Mouse (Mus musculus) hindbrain, embryonic 16.5 days (tissue): ENCODE data around the gene Ttll3. TPM values are rescaled to one million over a fixed set of nuclear protein-coding genes. Genes with fewer than 3 reads are reported as not detected.

Experiments used
- ATAC-seq: fragments of 200-750 bp; cut with Nextera tagmentation; 2 replicates; pipeline ENCODE4 v1.8.0; 2017; ENCODE audit warnings: moderate TSS enrichment, moderate library complexity
- H3K27ac ChIP-seq: fragments of 300-500 bp; sonication (generic); 2 replicates; pipeline ENCODE4 v1.5.1; 2014; ENCODE audit warnings: low read depth, mild to moderate bottlenecking, control low read depth, low read length, moderate library complexity
- H3K27me3 ChIP-seq: fragments of 300-500 bp; sonication (generic); replicated peaks from 2 replicates; pipeline ENCODE4 v1.6.1; 2014; ENCODE audit warnings: low read length; ENCODE audit not compliant: control insufficient read depth, insufficient read depth
- H3K36me3 ChIP-seq: fragments of 300-500 bp; sonication (generic); 2 replicates; pipeline ENCODE4 v1.6.1; 2014; ENCODE audit warnings: mild to moderate bottlenecking, low read length, moderate library complexity, mixed read lengths; ENCODE audit not compliant: control insufficient read depth, insufficient read depth
- H3K4me1 ChIP-seq: fragments of 300-500 bp; sonication (generic); 2 replicates; pipeline ENCODE4 v1.6.1; 2014; ENCODE audit warnings: low read depth, low read length; ENCODE audit not compliant: control insufficient read depth, insufficient read depth
- H3K4me2 ChIP-seq: fragments of 300-500 bp; sonication (generic); 2 replicates; pipeline ENCODE4 v1.6.1; 2014; ENCODE audit warnings: mild to moderate bottlenecking, low read length, control low read depth, moderate library complexity
- H3K4me3 ChIP-seq: fragments of 300-500 bp; sonication (generic); 2 replicates; pipeline ENCODE4 v1.5.1; 2014; ENCODE audit warnings: mild to moderate bottlenecking, low read length, control low read depth, moderate library complexity
- H3K9ac ChIP-seq: fragments of 300-500 bp; sonication (generic); 2 replicates; pipeline ENCODE4 v1.6.1; 2014; ENCODE audit warnings: low read depth, mild to moderate bottlenecking, control low read depth, low read length, moderate library complexity
- H3K9me3 ChIP-seq: fragments of 300-500 bp; sonication (generic); 2 replicates; pipeline ENCODE4 v1.6.1; 2014; ENCODE audit warnings: mild to moderate bottlenecking, low read length, moderate library complexity; ENCODE audit not compliant: control insufficient read depth
- WGBS: fragments of 180-500 bp; shearing (Covaris S2); extraction: QIAGEN DNeasy Blood & Tissue Kit; methylation state at CpG from one replicate; pipeline ENCODE4 v1.1.7; 2014; 5-methylcytosine and 5-hydroxymethylcytosine counted together
- polyA plus RNA-seq: library from polyadenylated mRNA; unstranded; fragments of >200 nt; fragmentation: Nextera tagmentation; extraction: Ambion mirVana; gene quantifications from 2 replicates; pipeline ENCODE4 v1.2.1, GENCODE M21; 2015

Gene Ttll3
- polyA plus RNA-seq, 1 experiment from 2014 or later, result 9.2 TPM

- 66% methylated on average over 12 of the region's 12 CpGs for WGBS
- H3K4me3 ChIP-seq, result no peak overlapping the region
- H3K4me1 ChIP-seq, result peaks cover 7% of the 10 kb centered on the region
- no peak overlapping the region for H3K4me2 ChIP-seq
- H3K27ac ChIP-seq, result no peak overlapping the region
- no peaks in the 10 kb centered on the region for H3K9me3 ChIP-seq
- ATAC-seq, result no peak
- H3K36me3 ChIP-seq, result no peaks in the 10 kb centered on the region
- H3K27me3 ChIP-seq, result no peaks in the 10 kb centered on the region
- H3K9ac ChIP-seq, result no peak overlapping the region
These were observed 49.8 kb downstream of the Ttll3 start for GRCm38 (mm10) chr6:113438721-113439430.

GRCm38 (mm10) chr6:113440686-113441085 lies 51.6 kb downstream of the Ttll3 start:
- Histone ChIP-seq H3K9me3 (no peaks in the 10 kb centered on the region), H3K27me3 (no peaks in the 10 kb centered on the region), H3K4me2 (no peak overlapping the region), H3K36me3 (no peaks in the 10 kb centered on the region), H3K27ac (no peak overlapping the region), H3K9ac (no peak overlapping the region), H3K4me1 (peaks cover 7% of the 10 kb centered on the region), H3K4me3 (no peak overlapping the region)
- ATAC-seq, result no peak
- 91% methylated on average over 3 of the region's 3 CpGs for WGBS

DNA sequence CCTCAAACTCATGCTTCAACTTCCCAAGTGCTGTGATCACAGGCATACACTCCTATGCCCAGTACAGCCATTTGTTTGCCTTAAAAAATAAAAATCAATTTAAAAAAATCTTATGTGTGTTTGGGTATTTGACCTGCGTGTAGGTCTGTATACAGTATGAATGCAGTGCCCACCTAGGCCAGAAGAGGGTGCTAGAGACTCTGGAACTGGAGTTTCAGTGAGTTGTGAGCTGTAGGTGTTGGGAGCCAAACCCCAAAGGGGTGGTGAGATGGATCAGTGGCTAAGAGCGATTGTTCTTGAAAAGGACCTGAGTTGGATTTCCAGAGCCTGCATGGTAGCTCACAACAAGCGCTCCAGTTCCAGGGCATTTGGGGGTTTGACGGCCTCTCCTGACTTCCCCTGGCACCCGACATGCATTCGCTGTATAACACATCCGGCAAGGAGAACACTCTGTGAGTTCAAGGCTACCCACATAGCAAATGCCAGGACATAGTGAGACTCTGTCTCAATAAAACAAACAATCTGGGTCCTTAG lies 52.2 kb downstream of the Ttll3 start:
- Histone ChIP-seq H3K9ac (no peak overlapping the region), H3K9me3 (no peaks in the 10 kb centered on the region), H3K36me3 (no peaks in the 10 kb centered on the region), H3K4me1 (peaks cover 7% of the 10 kb centered on the region), H3K4me2 (no peak overlapping the region), H3K4me3 (no peak overlapping the region), H3K27ac (no peak overlapping the region), H3K27me3 (no peaks in the 10 kb centered on the region)
- ATAC-seq, result 0 out of 2 replicates have a peak, but pooled peaks have one; percentile 24
- WGBS, result 53% methylated on average over 7 of the region's 7 CpGs

DNA sequence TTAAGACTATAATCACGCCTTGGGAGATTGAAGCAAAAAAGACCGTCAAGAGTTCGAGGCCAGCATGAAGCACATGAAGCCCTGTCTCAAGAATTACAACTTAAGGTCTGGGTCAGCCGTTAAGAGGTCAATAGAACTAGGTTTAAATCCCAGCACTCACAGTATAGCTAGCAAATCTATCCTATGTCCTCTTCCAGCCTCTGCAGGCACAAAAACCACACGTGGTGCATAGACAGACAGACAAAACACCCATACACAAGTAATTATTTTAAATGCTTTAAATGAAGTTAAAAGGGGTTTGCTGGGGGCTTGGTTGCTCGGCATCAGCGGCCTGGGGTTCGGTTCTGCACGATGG lies 53.0 kb downstream of the Ttll3 start:
- H3K27me3 ChIP-seq, result no peaks in the 10 kb centered on the region
- peak; percentile 53 for ATAC-seq
- 41% methylated on average over 9 of the region's 9 CpGs for WGBS
- H3K9ac ChIP-seq, result peak overlapping the region; percentile 98
- no peaks in the 10 kb centered on the region for H3K9me3 ChIP-seq
- peaks cover 7% of the 10 kb centered on the region for H3K4me1 ChIP-seq
- H3K36me3 ChIP-seq, result peaks cover 4% of the 10 kb centered on the region
- peak overlapping the region; percentile 87 for H3K4me2 ChIP-seq
- H3K27ac ChIP-seq, result peak overlapping the region; percentile 79
- peak overlapping the region; percentile 95 for H3K4me3 ChIP-seq

DNA sequence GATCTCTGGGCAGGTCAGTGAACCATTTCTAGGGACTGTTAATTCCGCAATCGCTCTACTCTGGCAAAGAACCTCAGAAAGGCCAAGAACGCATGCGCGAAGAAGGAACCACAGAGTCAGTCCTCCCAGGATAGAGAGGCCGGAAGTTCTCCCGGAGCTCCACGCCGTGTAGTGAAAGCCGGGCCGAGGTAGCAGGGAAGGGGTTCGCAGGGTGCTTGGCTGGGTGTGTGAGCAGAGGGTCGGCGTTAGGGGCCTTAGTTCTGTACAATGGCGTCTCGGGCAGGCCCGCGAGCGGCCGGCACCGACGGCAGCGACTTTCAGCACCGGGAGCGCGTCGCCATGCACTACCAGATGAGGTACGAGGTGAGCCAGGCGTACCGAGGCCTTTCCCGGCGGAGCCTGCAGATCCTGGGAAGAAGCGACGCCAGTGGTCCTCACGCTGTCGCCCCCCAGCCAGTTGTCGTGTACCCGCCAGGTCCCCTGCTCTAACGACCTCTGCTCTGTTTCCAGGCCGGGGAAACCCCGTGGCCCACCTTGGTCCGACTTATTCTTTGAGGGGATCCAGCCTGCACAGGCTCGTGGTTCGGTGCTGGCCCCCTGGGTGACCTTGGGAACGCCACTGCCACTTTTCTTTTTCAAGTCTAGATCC lies 53.5 kb downstream of the Ttll3 start, which contains the start of gene Jagn1:
Jagn1 (plus strand) TSS at position 128 of the 649 bp plus-strand sequence.
- WGBS, result under 1% methylated on average over 44 of the region's 45 CpGs
- ATAC-seq, result peak; percentile 96
- Histone ChIP-seq H3K4me2 (peak within 1 kb of the TSS; percentile 87), H3K27me3 (no peaks in the 10 kb centered on the region), H3K4me1 (peaks cover 7% of the 10 kb centered on the region), H3K4me3 (peak within 1 kb of the TSS; percentile 95), H3K27ac (peak within 1 kb of the TSS; percentile 84), H3K9ac (peak within 1 kb of the TSS; percentile 98), H3K9me3 (no peaks in the 10 kb centered on the region), H3K36me3 (peaks cover 9% of the 10 kb centered on the region)

DNA sequence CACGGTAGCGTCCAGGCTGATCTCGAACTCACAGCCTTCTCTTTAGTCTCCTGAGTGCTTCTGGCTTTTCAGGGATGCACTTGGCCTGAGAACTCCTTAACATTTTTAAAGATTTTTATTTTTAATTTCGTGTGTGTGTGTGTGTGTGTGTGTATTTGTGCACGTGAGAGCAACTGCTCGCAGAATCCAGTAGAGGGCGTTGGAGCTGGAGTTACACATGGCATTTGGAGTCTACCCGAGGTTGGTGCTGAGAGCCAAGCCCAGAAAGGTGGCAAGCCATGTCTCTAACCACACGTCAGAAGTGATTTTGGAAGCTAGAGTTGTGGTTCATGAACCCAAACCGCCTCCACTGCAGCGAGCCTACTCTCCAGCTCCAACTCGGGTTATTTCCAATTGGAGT lies 54.0 kb downstream of the Ttll3 start:
- no peak for ATAC-seq
- Histone ChIP-seq H3K9me3 (no peaks in the 10 kb centered on the region), H3K4me2 (peak overlapping the region; percentile 87), H3K27ac (no peak overlapping the region), H3K9ac (peak overlapping the region; percentile 98), H3K36me3 (peaks cover 14% of the 10 kb centered on the region), H3K4me1 (peaks cover 7% of the 10 kb centered on the region), H3K27me3 (no peaks in the 10 kb centered on the region), H3K4me3 (peak overlapping the region; percentile 95)
- 50% methylated on average over 12 of the region's 12 CpGs for whole genome bisulfite sequencing

- peaks cover 7% of the 10 kb centered on the region for H3K4me1 ChIP-seq
- no peak for ATAC-seq
- H3K36me3 ChIP-seq, result peaks cover 19% of the 10 kb centered on the region
- H3K27ac ChIP-seq, result no peak overlapping the region
- WGBS, result 79% methylated on average over 7 of the region's 8 CpGs
- no peak overlapping the region for H3K4me2 ChIP-seq
- no peaks in the 10 kb centered on the region for H3K27me3 ChIP-seq
- no peak overlapping the region for H3K9ac ChIP-seq
- H3K4me3 ChIP-seq, result no peak overlapping the region
- no peaks in the 10 kb centered on the region for H3K9me3 ChIP-seq
These were observed 55.3 kb downstream of the Ttll3 start for GRCm38 (mm10) chr6:113444207-113444965.

GRCm38 (mm10) chr6:113447639-113448038 lies 58.6 kb downstream of the Ttll3 start:
- 88% methylated on average over 4 of the region's 4 CpGs for WGBS

GRCm38 (mm10) chr6:113451839-113452238 lies 62.8 kb downstream of the Ttll3 start:
- H3K9me3 ChIP-seq, result no peaks in the 10 kb centered on the region
- H3K9ac ChIP-seq, result no peak overlapping the region
- peaks cover 17% of the 10 kb centered on the region for H3K36me3 ChIP-seq
- no peaks in the 10 kb centered on the region for H3K27me3 ChIP-seq
- no peaks in the 10 kb centered on the region for H3K4me1 ChIP-seq
- H3K27ac ChIP-seq, result no peak overlapping the region; the same call in 1 of the 2 replicates
- ATAC-seq, result peak; percentile 74
- no peak overlapping the region for H3K4me2 ChIP-seq
- no peak overlapping the region for H3K4me3 ChIP-seq
- 74% methylated on average over 2 of the region's 2 CpGs for WGBS

More at GRCm38 (mm10) chr6:113447639-113448038, 58.6 kb downstream of the Ttll3 start:
- peak; percentile 37; the same call in 1 of the 2 replicates for ATAC-seq
- Histone ChIP-seq H3K27me3 (no peaks in the 10 kb centered on the region), H3K27ac (no peak overlapping the region), H3K4me1 (peaks cover 7% of the 10 kb centered on the region), H3K4me3 (no peak overlapping the region), H3K9me3 (no peaks in the 10 kb centered on the region), H3K9ac (no peak overlapping the region), H3K36me3 (peaks cover 19% of the 10 kb centered on the region), H3K4me2 (no peak overlapping the region)
